22 mouse cellular contexts compared by ENCODE assay signal in the genomic region with DNA sequence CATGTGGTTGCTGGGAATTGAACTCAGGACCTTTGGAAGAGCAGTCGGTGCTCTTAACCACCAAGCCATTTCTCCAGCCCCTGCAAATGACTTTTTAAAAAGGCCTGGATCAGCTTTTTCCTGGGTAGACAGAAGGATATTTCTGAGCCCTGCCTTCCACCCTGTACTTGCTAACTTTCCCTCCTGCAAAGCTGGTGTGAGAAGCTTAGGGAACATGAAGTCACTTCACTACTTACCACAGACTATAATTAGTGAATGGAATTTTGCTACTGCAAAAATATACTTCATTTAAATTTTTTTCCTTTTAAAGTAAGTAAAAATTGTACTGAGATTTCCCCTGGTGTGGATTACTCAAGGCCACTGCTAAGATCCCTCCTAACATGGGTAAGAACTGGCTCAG. TPM values are rescaled to one million over a fixed set of nuclear protein-coding genes. Genes with fewer than 3 reads are reported as not detected.
DNase-seq lines count a peak whose midpoint lies in the region; ATAC-seq lines count a peak whose summit lies in the region.
"Had no signal": no experiment of that assay in that cellular context is flagged by ENCODE, and none has a peak within 500 bp of the region (broad histone marks: within the 10 kb centered on the region; RNA-seq: fewer than 3 reads in every experiment).

No protein-coding gene starts in this region.

- ATAC-seq in frontal cortex, adult (ENCODE audit: low TSS enrichment): peak; percentile 88
- ATAC-seq in hindbrain, embryonic 16.5 days: no peak
- ATAC-seq: CD4-positive, CD25-positive, alpha-beta regulatory T cell, adult 4 months; forebrain, embryonic 13.5 days; forebrain, embryonic 15.5 days had no signal

- no peak overlapping the region for H3K4me3 ChIP-seq in hindbrain, embryonic 16.5 days (ENCODE audit: low read length)
- H3K4me3 ChIP-seq: embryonic facial prominence, embryonic 10.5 days; embryonic facial prominence, embryonic 12.5 days; forebrain, embryonic 13.5 days; forebrain, embryonic 15.5 days had no signal

- no peak overlapping the region for H3K9ac ChIP-seq in hindbrain, embryonic 16.5 days (ENCODE audit: low read depth, low read length)
- H3K9ac ChIP-seq: embryonic facial prominence, embryonic 12.5 days; forebrain, embryonic 13.5 days; forebrain, embryonic 15.5 days had no signal

- H3K27ac ChIP-seq in hindbrain, embryonic 16.5 days (ENCODE audit: low read depth, low read length): no peak overlapping the region
- H3K27ac ChIP-seq: embryonic facial prominence, embryonic 10.5 days; embryonic facial prominence, embryonic 12.5 days; forebrain, embryonic 13.5 days; forebrain, embryonic 15.5 days had no signal

- peaks cover 16% of the 10 kb centered on the region for H3K36me3 ChIP-seq in hindbrain, embryonic 16.5 days (ENCODE audit: control insufficient read depth, insufficient read depth, low read length)

- WGBS in hindbrain, embryonic 16.5 days: 91% methylated on average over 1 of the region's 1 CpGs

- no peaks in the 10 kb centered on the region for H3K9me3 ChIP-seq in hindbrain, embryonic 16.5 days (ENCODE audit: control insufficient read depth, low read length)
- H3K9me3 ChIP-seq: embryonic facial prominence, embryonic 10.5 days; embryonic facial prominence, embryonic 12.5 days; forebrain, embryonic 13.5 days; forebrain, embryonic 15.5 days had no signal

- no peaks in the 10 kb centered on the region for H3K4me1 ChIP-seq in hindbrain, embryonic 16.5 days (ENCODE audit: control insufficient read depth, insufficient read depth, low read depth, low read length)
- H3K4me1 ChIP-seq: embryonic facial prominence, embryonic 10.5 days; embryonic facial prominence, embryonic 12.5 days had no signal

- DNase-seq in frontal cortex, postnatal 25 days (ENCODE audit: low spot score in 2 of 2): no peak
- DNase-seq in frontal cortex, postnatal 36 days (ENCODE audit: low spot score in 2 of 2): peak; percentile 24 to 41
- no peak for DNase-seq in frontal cortex, postnatal 10 days (ENCODE audit: low spot score in 2 of 2)
- peak; percentile 46 for DNase-seq in right cerebral cortex, adult 18-20 months
- no peak for DNase-seq in right cerebral cortex, postnatal 10 days (ENCODE audit: low spot score in 2 of 2)
- peak; percentile 51 for DNase-seq in telencephalon, adult 2 months (ENCODE audit: low read depth, low spot score)
- DNase-seq: adrenal gland, adult 2 months; adrenal gland, postnatal 10 days; adrenal gland, postnatal 25 days; B cell, adult 2 months; cerebellum, adult 11-12 months; cerebellum, adult 2 months; cerebellum, adult 9-10 months; cerebellum, postnatal 10 days; cerebellum, postnatal 25 days had no signal

- no peak overlapping the region for H3K4me2 ChIP-seq in hindbrain, embryonic 16.5 days (ENCODE audit: low read length)
- H3K4me2 ChIP-seq: embryonic facial prominence, embryonic 12.5 days; forebrain, embryonic 13.5 days; forebrain, embryonic 15.5 days had no signal

- no peaks in the 10 kb centered on the region for H3K27me3 ChIP-seq in hindbrain, embryonic 16.5 days (replicated peaks; ENCODE audit: control insufficient read depth, insufficient read depth, low read length)
- H3K27me3 ChIP-seq: embryonic facial prominence, embryonic 12.5 days; forebrain, embryonic 13.5 days; forebrain, embryonic 15.5 days had no signal

RNA-seq across cellular contexts. Expression of gene Ikbke, which starts 51.8 kb away (rescaled TPM):
- 0.76 and 1.3 TPM in 2 replicates for polyA plus RNA-seq in hindbrain, embryonic 16.5 days (2015; fragmentation: Nextera tagmentation; extraction: Ambion mirVana)

Comparison
In these comparisons a context has a peak if more than half of its experiments do, and no peak if none do; other contexts are left out.
1. DNase-seq: peak in frontal cortex, postnatal 36 days (2 of 2), right cerebral cortex, adult 18-20 months (single experiment) and telencephalon, adult 2 months (single experiment); none in frontal cortex, postnatal 25 days (0 of 2), frontal cortex, postnatal 10 days (0 of 2) and right cerebral cortex, postnatal 10 days (0 of 2).